Mouse (Mus musculus) limb, embryonic 12.5 days (tissue): Measurements from ENCODE around the gene 4833420G17Rik. TPM values are rescaled to one million over a fixed set of nuclear protein-coding genes. Genes with fewer than 3 reads are reported as not detected.
"Not testable (repeated sequence)": the region's sequence is repeated elsewhere in the genome, so short reads cannot be mapped to it uniquely, and the experiment has no call there.

Source experiments
- ATAC-seq: fragments of 200-750 bp; cut with Nextera tagmentation; 2 replicates; pipeline ENCODE4 v1.8.0; 2017; ENCODE audit warnings: low read depth, moderate TSS enrichment; ENCODE audit not compliant: insufficient number of reproducible peaks, insufficient read depth, low FRiP score, low TSS enrichment
- H3K27ac ChIP-seq: fragments of 300-500 bp; sonication (generic); 2 replicates; pipeline ENCODE4 v1.5.1; 2016; ENCODE audit warnings: mild to moderate bottlenecking, moderate library complexity
- H3K27me3 ChIP-seq: fragments of 300-500 bp; sonication (generic); 2 replicates; pipeline ENCODE4 v1.6.1; 2016; ENCODE audit warnings: mild to moderate bottlenecking, moderate library complexity
- H3K36me3 ChIP-seq: fragments of 300-500 bp; sonication (generic); 2 replicates; pipeline ENCODE4 v1.6.1; 2016; ENCODE audit warnings: mild to moderate bottlenecking, moderate library complexity
- H3K4me1 ChIP-seq: fragments of 300-500 bp; sonication (generic); replicated peaks from 2 replicates; pipeline ENCODE4 v1.6.1; 2016
- H3K4me2 ChIP-seq: fragments of 300-500 bp; sonication (generic); 2 replicates; pipeline ENCODE4 v1.6.1; 2016; ENCODE audit warnings: mild to moderate bottlenecking, moderate library complexity
- H3K4me3 ChIP-seq: fragments of 300-500 bp; sonication (generic); replicated peaks from 2 replicates; pipeline ENCODE4 v1.5.1; 2016; ENCODE audit warnings: mild to moderate bottlenecking
- H3K9ac ChIP-seq: fragments of 300-500 bp; sonication (generic); replicated peaks from 2 replicates; pipeline ENCODE4 v1.6.1; 2016; ENCODE audit warnings: mild to moderate bottlenecking, moderate library complexity
- H3K9me3 ChIP-seq: fragments of 300-500 bp; sonication (generic); 2 replicates; pipeline ENCODE4 v1.6.1; 2016; ENCODE audit warnings: mild to moderate bottlenecking, moderate library complexity
- WGBS: fragments of 180-500 bp; shearing (Covaris S2); methylation state at CpG from one replicate; pipeline ENCODE4 v1.1.7; 2016; 5-methylcytosine and 5-hydroxymethylcytosine counted together
- polyA plus RNA-seq: library from polyadenylated mRNA; unstranded; fragments of >200 nt; fragmentation: Nextera tagmentation; extraction: Ambion mirVana; gene quantifications from 2 replicates; pipeline ENCODE4 v1.2.1, GENCODE M21; 2016

4833420G17Rik gene
- polyA plus RNA-seq, 1 experiment from 2014 or later: 101 TPM

GRCm38 (mm10) chr13:119476631-119477030 is 14.1 kb downstream of the 4833420G17Rik start:
- H3K27ac ChIP-seq: no peak overlapping the region
- H3K9me3 ChIP-seq: no peaks in the 10 kb centered on the region
- no peak overlapping the region for H3K9ac ChIP-seq
- peaks cover 85% of the 10 kb centered on the region for H3K36me3 ChIP-seq
- 94% methylated on average over 9 of the region's 9 CpGs for WGBS
- H3K27me3 ChIP-seq: no peaks in the 10 kb centered on the region
- no peaks in the 10 kb centered on the region for H3K4me1 ChIP-seq
- H3K4me2 ChIP-seq: no peak overlapping the region
- ATAC-seq: no peak
- no peak overlapping the region for H3K4me3 ChIP-seq

DNA sequence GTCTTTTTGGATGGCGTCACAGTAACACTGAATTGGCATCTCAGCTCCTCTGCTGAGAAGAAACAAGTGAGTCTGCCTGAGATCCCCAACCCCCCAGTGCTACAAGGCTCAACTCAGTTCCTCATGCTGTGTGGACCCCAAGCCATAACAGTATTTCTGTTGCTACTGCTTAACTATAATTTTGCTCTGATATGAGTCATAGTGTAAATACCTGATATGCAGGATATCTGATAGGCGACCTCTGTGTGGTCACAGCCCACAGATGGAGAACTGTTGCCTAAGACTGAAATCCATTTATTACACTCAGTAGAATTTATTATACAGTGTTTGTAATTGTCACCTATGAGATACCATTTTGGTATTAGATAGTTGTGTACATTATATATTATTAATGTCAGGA is 15.2 kb downstream of the 4833420G17Rik start:
- peaks cover 81% of the 10 kb centered on the region for H3K36me3 ChIP-seq
- H3K27ac ChIP-seq: no peak overlapping the region
- ATAC-seq: no peak
- no peaks in the 10 kb centered on the region for H3K4me1 ChIP-seq
- no peak overlapping the region for H3K4me3 ChIP-seq
- H3K9ac ChIP-seq: no peak overlapping the region
- H3K27me3 ChIP-seq: no peaks in the 10 kb centered on the region
- H3K9me3 ChIP-seq: no peaks in the 10 kb centered on the region
- no peak overlapping the region for H3K4me2 ChIP-seq
- 98% methylated on average over 2 of the region's 2 CpGs for WGBS

DNA sequence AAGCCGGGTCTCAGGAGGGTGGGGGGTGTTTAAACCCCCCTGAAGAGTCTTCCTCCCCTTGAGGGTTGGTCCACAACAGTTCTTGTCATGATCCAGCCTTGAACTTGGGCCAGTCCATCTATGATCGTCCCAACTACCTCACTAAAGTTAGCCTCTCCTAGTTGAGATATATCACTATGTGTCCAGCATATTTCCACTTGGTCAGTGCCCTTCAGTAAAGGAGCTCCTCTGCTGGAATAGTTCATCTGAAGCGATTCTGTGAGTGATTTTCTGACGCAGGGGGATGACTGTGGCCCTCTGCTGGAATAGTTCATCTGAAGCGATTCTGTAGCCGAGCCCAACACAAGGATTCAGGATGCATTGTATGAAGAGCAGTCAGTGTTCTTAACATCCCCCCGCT is 24.8 kb downstream of the 4833420G17Rik start:
- H3K4me3 ChIP-seq: no peak overlapping the region
- H3K9ac ChIP-seq: no peak overlapping the region
- WGBS: 63% methylated on average over 7 of the region's 7 CpGs
- peaks cover 48% of the 10 kb centered on the region for H3K36me3 ChIP-seq
- H3K27me3 ChIP-seq: no peaks in the 10 kb centered on the region
- no peak for ATAC-seq
- peak overlapping the region; percentile 41 for H3K4me2 ChIP-seq
- peaks cover 17% of the 10 kb centered on the region for H3K9me3 ChIP-seq
- H3K4me1 ChIP-seq: no peaks in the 10 kb centered on the region
- H3K27ac ChIP-seq: no peak overlapping the region

- no peak for ATAC-seq
- H3K27ac ChIP-seq: peak within 1 kb of the TSS; percentile 1
- 83% methylated on average over 87 of the region's 87 CpGs for WGBS
- H3K4me3 ChIP-seq: no peak within 1 kb of the TSS
- no peaks in the 10 kb centered on the region for H3K27me3 ChIP-seq
- no peak within 1 kb of the TSS for H3K9ac ChIP-seq
- H3K4me1 ChIP-seq: no peaks in the 10 kb centered on the region
- H3K4me2 ChIP-seq: peak within 1 kb of the TSS; percentile 41
- H3K36me3 ChIP-seq: peaks cover 43% of the 10 kb centered on the region
- peaks cover 17% of the 10 kb centered on the region for H3K9me3 ChIP-seq
Observed at GRCm38 (mm10) chr13:119487880-119488580, 25.5 kb downstream of the 4833420G17Rik start, which contains the start of the genes Tmem267 and 3110070M22Rik. Gene Tmem267, plus strand, starts transcription at chr13:119488039. Gene 3110070M22Rik, minus strand, starts transcription at chr13:119488383.

- H3K9ac ChIP-seq, H3K4me1 ChIP-seq, H3K4me2 ChIP-seq, ATAC-seq, H3K27ac ChIP-seq, H3K4me3 ChIP-seq, H3K27me3 ChIP-seq, H3K36me3 ChIP-seq: not testable (repeated sequence)
- peaks cover 22% of the 10 kb centered on the region for H3K9me3 ChIP-seq
- 91% methylated on average over 10 of the region's 10 CpGs for WGBS
Observed at GRCm38 (mm10) chr13:119492083-119492482, 29.5 kb downstream of the 4833420G17Rik start.

- peak; percentile 29; the same call in 1 of the 2 replicates for ATAC-seq
Observed at GRCm38 (mm10) chr13:119494938-119495337, 32.4 kb downstream of the 4833420G17Rik start.

More at GRCm38 (mm10) chr13:119494938-119495337, 32.4 kb downstream of the 4833420G17Rik start:
- not testable (repeated sequence) for H3K4me1 ChIP-seq, H3K27me3 ChIP-seq, H3K9ac ChIP-seq, H3K27ac ChIP-seq, H3K4me3 ChIP-seq, H3K4me2 ChIP-seq, H3K36me3 ChIP-seq
- 92% methylated on average over 13 of the region's 22 CpGs for WGBS
- H3K9me3 ChIP-seq: peaks cover 20% of the 10 kb centered on the region

Other genes with a start within 250 kb of the 4833420G17Rik start
- 89.0 and 117 TPM in 2 replicates for gene Paip1, start 34.2 kb upstream of the 4833420G17Rik start, polyA plus RNA-seq
- gene Tmem267, start 25.3 kb downstream of the 4833420G17Rik start, polyA plus RNA-seq: 0.96 and 1.5 TPM in 2 replicates
- gene 3110070M22Rik, start 25.6 kb downstream of the 4833420G17Rik start, polyA plus RNA-seq: 1.1 and 1.7 TPM in 2 replicates
- gene Ccl28, start 161.1 kb downstream of the 4833420G17Rik start, polyA plus RNA-seq: 0.05 and 0.15 TPM in 2 replicates
- gene Hmgcs1, start 227.6 kb downstream of the 4833420G17Rik start, polyA plus RNA-seq: 195 and 197 TPM in 2 replicates